Mouse (Mus musculus) heart, postnatal 0 days (tissue): ENCODE measurements around the gene Alb. TPM values are rescaled to one million over a fixed set of nuclear protein-coding genes. Genes with fewer than 3 reads are reported as not detected.

Experiments
- ATAC-seq: fragments of 200-750 bp; cut with Nextera tagmentation; 2 replicates; pipeline ENCODE4 v1.8.0; 2017; ENCODE audit warnings: low read depth, moderate number of reproducible peaks, moderate library complexity; ENCODE audit not compliant: insufficient read depth
- DNase-seq: peaks from one replicate; pipeline ENCODE4 v3.0.0-alpha.2; 2016; ENCODE audit warnings: low spot score
- H3K27ac ChIP-seq: fragments of 300-500 bp; sonication (generic); 2 replicates; pipeline ENCODE4 v1.5.1; 2014; ENCODE audit warnings: low read depth, mild to moderate bottlenecking
- H3K27me3 ChIP-seq: fragments of 300-500 bp; sonication (generic); 2 replicates; pipeline ENCODE4 v1.6.1; 2014; ENCODE audit warnings: low read length, mixed read lengths; ENCODE audit not compliant: control insufficient read depth, insufficient read depth
- H3K36me3 ChIP-seq: fragments of 300-500 bp; sonication (generic); replicated peaks from 2 replicates; pipeline ENCODE4 v1.6.1; 2014; ENCODE audit warnings: low read length, mixed read lengths; ENCODE audit not compliant: control insufficient read depth, insufficient read depth
- H3K4me1 ChIP-seq: fragments of 300-500 bp; sonication (generic); 2 replicates; pipeline ENCODE4 v1.6.1; 2014; ENCODE audit warnings: antibody characterized with exemption; ENCODE audit not compliant: control insufficient read depth, insufficient read depth
- H3K4me2 ChIP-seq: fragments of 300-500 bp; sonication (generic); 2 replicates; pipeline ENCODE4 v1.6.1; 2014; ENCODE audit warnings: low read depth, mild to moderate bottlenecking, low read length, moderate library complexity
- H3K4me3 ChIP-seq: fragments of 300-500 bp; sonication (generic); 2 replicates; pipeline ENCODE4 v1.5.1; 2014; ENCODE audit warnings: low read depth, low read length
- H3K9ac ChIP-seq: fragments of 300-500 bp; sonication (generic); replicated peaks from 2 replicates; pipeline ENCODE4 v1.6.1; 2014; ENCODE audit warnings: low read depth, low read length, mixed read lengths
- H3K9me3 ChIP-seq: fragments of 300-500 bp; sonication (generic); replicated peaks from 2 replicates; pipeline ENCODE4 v1.6.1; 2016; ENCODE audit warnings: low read length; ENCODE audit not compliant: control insufficient read depth
- CTCF ChIP-seq: IDR thresholded peaks from 2 replicates; pipeline ENCODE4 v1.5.1; 2016; ENCODE audit warnings: antibody characterized with exemption, control low read depth, low read depth
- EP300 ChIP-seq: IDR thresholded peaks from 2 replicates; pipeline ENCODE4 v1.6.1; 2016; ENCODE audit warnings: antibody characterized with exemption, low read depth
- WGBS: fragments of 180-500 bp; shearing (Covaris S2); extraction: QIAGEN DNeasy Blood & Tissue Kit; methylation state at CpG from one replicate; pipeline ENCODE4 v1.1.7; 2014; 5-methylcytosine and 5-hydroxymethylcytosine counted together
- polyA plus RNA-seq: library from polyadenylated mRNA; unstranded; fragments of >200 nt; fragmentation: Nextera tagmentation; extraction: Ambion mirVana; gene quantifications from 2 replicates; pipeline ENCODE4 v1.2.1, GENCODE M21; 2015
- total RNA-seq: library from RNA; depleted of rRNA; stranded (reverse); fragments of >200 nt; gene quantifications from 2 replicates; pipeline ENCODE4 v1.2.3, GENCODE M21; 2014; ENCODE audit warnings: low replicate concordance; rRNA removed

The Alb gene
- total RNA-seq (31.3 and 32.2 TPM in 2 replicates), polyA plus RNA-seq (0.40 and 1.2 TPM in 2 replicates)

GRCm38 (mm10) chr5:90460619-90461018, at the start of gene Alb:
Alb (plus strand) TSS chr5:90460897.
- WGBS = 88% methylated on average over 8 of the region's 8 CpGs
- no peak for ATAC-seq

GRCm38 (mm10) chr5:90414142-90414924, 46.4 kb upstream of the Alb start:
- Histone ChIP-seq H3K9me3 (no peaks in the 10 kb centered on the region), H3K27me3 (no peaks in the 10 kb centered on the region), H3K4me2 (no peak overlapping the region), H3K4me3 (no peak overlapping the region), H3K9ac (no peak overlapping the region), H3K4me1 (no peaks in the 10 kb centered on the region), H3K27ac (no peak overlapping the region), H3K36me3 (no peaks in the 10 kb centered on the region)
- TF ChIP-seq EP300 (no peak), CTCF (no peak)
- ATAC-seq (no peak), DNase-seq (no peak)
- WGBS = 73% methylated on average over 8 of the region's 8 CpGs

More at GRCm38 (mm10) chr5:90460619-90461018, at the start of gene Alb:
- no peaks in the 10 kb centered on the region for H3K4me1 ChIP-seq
- no peaks in the 10 kb centered on the region for H3K36me3 ChIP-seq
- DNase-seq = no peak
- H3K27ac ChIP-seq = no peak within 1 kb of the TSS
- no peaks in the 10 kb centered on the region for H3K27me3 ChIP-seq
- no peak within 1 kb of the TSS for H3K9ac ChIP-seq
- no peak within 1 kb of the TSS for H3K4me3 ChIP-seq
- no peak within 1 kb of the TSS for H3K4me2 ChIP-seq
- no peak for TF ChIP-seq EP300
- no peak for TF ChIP-seq CTCF
- no peaks in the 10 kb centered on the region for H3K9me3 ChIP-seq

GRCm38 (mm10) chr5:90414925-90415295, 45.8 kb upstream of the Alb start:
- ATAC-seq (no peak), DNase-seq (no peak)
- 52% methylated on average over 6 of the region's 6 CpGs for WGBS
- TF ChIP-seq EP300 (no peak), CTCF (no peak)
- H3K4me1 ChIP-seq = no peaks in the 10 kb centered on the region
- H3K4me3 ChIP-seq = no peak overlapping the region
- no peak overlapping the region for H3K9ac ChIP-seq
- no peaks in the 10 kb centered on the region for H3K9me3 ChIP-seq
- no peak overlapping the region for H3K4me2 ChIP-seq
- no peak overlapping the region for H3K27ac ChIP-seq
- no peaks in the 10 kb centered on the region for H3K27me3 ChIP-seq
- no peaks in the 10 kb centered on the region for H3K36me3 ChIP-seq

DNA sequence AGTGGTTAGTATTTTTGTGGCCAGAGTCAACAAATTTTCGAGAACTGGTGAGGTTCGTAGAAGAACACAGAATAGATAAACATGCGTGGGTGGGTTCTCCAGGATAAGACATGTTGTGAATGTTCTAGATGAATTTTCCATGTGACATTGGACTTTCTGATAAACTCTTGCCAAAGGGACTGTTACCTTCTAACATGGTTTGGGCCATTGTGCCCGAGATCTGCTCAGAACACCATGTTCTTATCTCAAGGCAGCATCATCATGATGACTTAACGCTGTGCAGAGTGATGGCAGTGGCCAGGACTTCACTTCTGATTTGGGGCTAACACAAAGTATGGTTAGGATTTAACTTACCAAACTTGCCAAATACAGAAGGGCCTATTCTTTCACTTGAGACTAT, 36.1 kb upstream of the Alb start:
- no peaks in the 10 kb centered on the region for H3K9me3 ChIP-seq
- H3K4me1 ChIP-seq = no peaks in the 10 kb centered on the region
- H3K4me3 ChIP-seq = no peak overlapping the region
- H3K9ac ChIP-seq = no peak overlapping the region
- H3K27ac ChIP-seq = no peak overlapping the region
- H3K4me2 ChIP-seq = no peak overlapping the region
- WGBS = 55% methylated on average over 5 of the region's 5 CpGs
- ATAC-seq (no peak), DNase-seq (no peak)
- TF ChIP-seq EP300 (no peak), CTCF (no peak)
- no peaks in the 10 kb centered on the region for H3K27me3 ChIP-seq
- H3K36me3 ChIP-seq = no peaks in the 10 kb centered on the region

- TF ChIP-seq CTCF (no peak), EP300 (no peak)
- DNase-seq (no peak), ATAC-seq (no peak)
- WGBS = 71% methylated on average over 3 of the region's 3 CpGs
- H3K4me3 ChIP-seq = no peak overlapping the region
- H3K9me3 ChIP-seq = no peaks in the 10 kb centered on the region
- no peaks in the 10 kb centered on the region for H3K36me3 ChIP-seq
- H3K4me2 ChIP-seq = no peak overlapping the region
- no peaks in the 10 kb centered on the region for H3K27me3 ChIP-seq
- no peak overlapping the region for H3K27ac ChIP-seq
- H3K4me1 ChIP-seq = no peaks in the 10 kb centered on the region
- H3K9ac ChIP-seq = no peak overlapping the region
These were observed 35.5 kb upstream of the Alb start for GRCm38 (mm10) chr5:90425191-90425590.

DNA sequence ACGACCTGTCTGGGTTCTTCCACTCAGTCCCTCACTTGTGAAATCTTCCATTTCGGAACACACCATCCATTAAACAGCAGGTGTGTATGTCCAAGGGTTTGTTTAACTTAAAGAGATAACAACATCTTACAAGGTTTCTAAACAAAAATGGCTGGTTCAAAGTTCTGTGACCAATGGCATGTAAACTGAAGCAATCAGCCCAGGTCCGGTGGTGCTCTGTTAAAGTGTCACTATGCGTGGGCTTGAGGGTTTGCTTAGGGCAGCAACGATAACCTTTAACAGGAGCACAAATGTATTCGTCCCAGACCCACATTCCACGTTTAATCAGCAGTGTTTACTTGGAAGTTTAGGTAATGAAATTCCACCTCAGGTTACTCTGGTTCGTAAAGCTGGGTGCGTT, 29.6 kb upstream of the Alb start:
- H3K9me3 ChIP-seq = no peaks in the 10 kb centered on the region
- 66% methylated on average over 9 of the region's 9 CpGs for WGBS
- no peak overlapping the region for H3K4me2 ChIP-seq
- no peak overlapping the region for H3K4me3 ChIP-seq
- no peak for TF ChIP-seq CTCF
- TF ChIP-seq EP300 = no peak
- no peaks in the 10 kb centered on the region for H3K27me3 ChIP-seq
- DNase-seq (no peak), ATAC-seq (no peak)
- H3K36me3 ChIP-seq = no peaks in the 10 kb centered on the region
- no peak overlapping the region for H3K9ac ChIP-seq
- no peak overlapping the region for H3K27ac ChIP-seq
- no peaks in the 10 kb centered on the region for H3K4me1 ChIP-seq
